Mouse (Mus musculus): ENCODE results near the gene Pdzd9.

Gene Pdzd9

GRCm38 (mm10) chr7:120635362-120635781, 34.8 kb downstream of the Pdzd9 start:
- no peak for DNase-seq (ENCODE audit: low spot score)

DNA sequence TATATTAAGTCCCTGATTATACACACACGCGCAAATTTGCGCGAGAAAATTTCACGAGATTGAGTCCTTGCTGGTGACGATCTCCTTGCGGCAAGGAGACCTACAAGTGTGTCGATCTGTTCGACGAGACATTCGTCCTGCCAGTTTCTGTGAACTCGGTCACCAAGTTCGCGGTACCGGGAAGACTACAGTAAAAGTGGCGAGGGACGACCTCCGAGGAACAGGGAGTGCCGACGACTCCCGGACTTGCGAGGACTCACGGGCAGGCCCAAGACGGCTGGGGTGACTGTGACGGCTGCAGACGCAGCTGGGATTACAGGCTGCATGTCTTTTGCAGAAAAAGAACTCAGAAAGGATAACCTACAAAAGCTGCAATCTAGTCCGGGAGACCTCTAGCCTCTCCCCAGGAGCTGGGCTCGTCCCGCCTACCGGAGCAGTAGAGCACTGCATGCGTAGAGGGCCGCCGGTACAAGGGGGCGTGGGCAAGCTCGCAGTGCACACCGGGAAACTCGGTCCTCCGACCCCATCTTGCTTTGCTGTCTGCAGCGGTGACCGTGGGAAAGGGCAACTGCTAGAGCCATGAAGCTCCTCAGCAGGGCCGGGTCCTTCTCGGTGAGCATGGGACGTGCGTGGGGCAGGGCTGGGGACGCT, 35.3 kb downstream of the Pdzd9 start, which contains the start of gene Uqcrc2:
TSS of gene Uqcrc2 (plus strand) at position 466 of the 651 bp plus-strand sequence.
- peak; percentile 52 for DNase-seq (ENCODE audit: low spot score)

DNA sequence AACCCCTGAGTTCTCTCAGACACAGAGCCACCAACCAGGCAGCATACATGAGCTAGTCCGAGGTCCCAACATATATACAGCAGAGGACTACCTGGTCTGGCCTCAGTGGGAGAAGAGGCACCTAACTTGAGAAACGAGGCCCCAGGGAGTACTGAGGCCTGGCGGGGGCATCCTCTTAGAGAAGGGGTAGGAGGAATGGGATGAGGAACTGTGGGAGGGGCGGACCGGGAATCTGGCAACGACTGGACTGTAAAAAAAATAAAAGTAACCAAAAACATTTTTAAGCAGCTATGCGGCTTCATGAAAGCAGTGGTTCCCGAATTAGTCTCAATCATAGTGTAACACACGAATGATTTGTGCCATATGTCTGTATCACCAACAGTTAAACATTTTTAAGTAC, 35.8 kb downstream of the Pdzd9 start:
- DNase-seq (ENCODE audit: low spot score), result no peak

DNA sequence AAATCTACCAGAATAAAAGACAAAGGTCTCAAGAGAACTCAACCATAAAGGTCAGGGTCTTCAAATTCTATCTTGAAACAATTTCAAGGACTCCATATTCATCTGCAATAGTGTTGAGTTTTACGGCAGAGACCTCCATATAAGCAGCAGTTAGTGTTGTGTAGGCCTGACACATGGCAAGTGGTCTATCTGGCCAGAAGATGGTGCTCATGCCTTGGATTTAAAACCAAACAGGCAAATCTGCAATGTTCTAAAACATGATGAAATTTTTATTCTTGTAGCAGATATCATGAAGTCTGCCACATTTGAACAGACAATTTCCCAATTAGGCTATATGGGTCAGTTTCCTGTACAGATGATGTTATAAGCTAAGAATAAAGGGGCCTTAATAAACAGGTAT, 37.6 kb downstream of the Pdzd9 start:
- no peak for DNase-seq (ENCODE audit: low spot score)

DNA sequence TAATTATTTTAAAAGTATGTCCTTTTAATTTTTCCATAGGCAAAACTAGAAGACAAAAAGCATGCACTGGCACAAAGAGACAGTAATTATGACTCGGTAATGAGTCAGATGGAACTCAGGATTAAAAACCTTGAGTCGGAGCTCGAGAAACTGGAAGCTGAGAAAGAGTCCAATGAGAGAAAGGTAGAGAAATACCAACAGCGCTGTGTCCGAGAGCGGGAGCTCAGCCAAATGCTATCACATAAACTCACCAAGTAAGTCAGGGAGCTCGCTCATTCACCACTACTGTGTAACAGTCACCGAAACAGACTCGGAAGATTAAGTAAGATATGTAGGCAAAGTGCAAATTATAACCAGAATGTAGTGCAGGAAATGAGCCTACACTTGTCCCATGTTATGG, 49.3 kb downstream of the Pdzd9 start:
- no peak for DNase-seq (ENCODE audit: low spot score)

DNA sequence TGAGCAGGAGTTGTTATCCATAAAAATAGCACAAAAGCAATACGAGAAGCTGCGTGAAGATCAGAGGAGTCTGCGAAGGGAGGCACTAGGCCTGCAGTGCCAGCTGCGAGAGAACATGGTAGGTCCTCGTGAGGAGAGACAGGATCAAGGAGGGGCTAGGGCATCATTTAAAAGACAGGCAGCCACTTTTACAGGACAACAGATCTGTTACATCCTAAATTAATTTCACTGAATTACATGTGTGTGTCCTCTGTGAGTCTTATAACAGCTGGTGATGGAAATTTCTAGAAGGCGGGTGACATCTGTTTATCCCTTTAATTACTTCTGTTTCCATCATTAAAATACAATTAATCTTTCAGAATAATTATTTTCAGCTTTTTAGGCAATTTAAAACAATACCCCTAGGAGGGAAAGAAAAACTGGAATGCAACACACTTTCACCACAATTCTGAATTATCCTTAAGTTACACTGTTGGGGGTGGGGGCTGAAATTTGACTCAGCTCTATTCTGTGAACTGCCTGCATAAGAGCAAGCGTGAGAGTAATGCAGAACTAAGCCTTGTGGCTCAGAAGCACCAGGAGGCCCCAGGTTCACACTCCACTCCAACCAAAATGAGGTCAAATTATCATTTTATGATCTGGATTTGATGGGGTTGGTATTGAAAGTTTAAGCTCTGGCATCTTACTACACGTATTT, 49.9 kb downstream of the Pdzd9 start:
- no peak for DNase-seq (ENCODE audit: low spot score)

All from urinary bladder, postnatal 10 days (tissue).